Mouse (Mus musculus) adrenal gland, adult (tissue): ENCODE measurements around the gene Dynlt1a.
"Not testable (repeated sequence)": the region's sequence is repeated elsewhere in the genome, so short reads cannot be mapped to it uniquely, and the experiment has no call there.

ENCODE experiments used
- DNase-seq, 2 experiments: peaks; one replicate each; pipeline ENCODE4 v3.0.0; 2022 to 2023; ENCODE audit warnings: low spot score in 1 of 2; ENCODE audit not compliant: inconsistent age in 2 of 2

Dynlt1a gene

GRCm38 (mm10) chr17:6317339-6317985, at the start of gene Dynlt1a:
Gene Dynlt1a, minus strand, starts transcription at chr17:6317500.
- DNase-seq = peak; percentile 99 to 100

- not testable (repeated sequence) for DNase-seq
These were observed 38.0 kb upstream of the Dynlt1a start for GRCm38 (mm10) chr17:6355256-6355655.

- DNase-seq = not testable (repeated sequence)
These were observed 25.4 kb upstream of the Dynlt1a start for GRCm38 (mm10) chr17:6342606-6343294.

- DNase-seq = not testable (repeated sequence)
These were observed 11.7 kb upstream of the Dynlt1a start for GRCm38 (mm10) chr17:6328997-6329396.

GRCm38 (mm10) chr17:6327554-6327953, 10.3 kb upstream of the Dynlt1a start:
- DNase-seq = peak in 1 of 2 experiments; percentile 13

- DNase-seq = not testable (repeated sequence)
These were observed 8.2 kb upstream of the Dynlt1a start for GRCm38 (mm10) chr17:6325543-6325942.

GRCm38 (mm10) chr17:6325021-6325420, 7.7 kb upstream of the Dynlt1a start:
- DNase-seq = not testable (repeated sequence)

GRCm38 (mm10) chr17:6321778-6322101, 4.4 kb upstream of the Dynlt1a start:
- not testable (repeated sequence) for DNase-seq

- DNase-seq = not testable (repeated sequence)
These were observed 3.9 kb upstream of the Dynlt1a start for GRCm38 (mm10) chr17:6321081-6321777.

GRCm38 (mm10) chr17:6316379-6317126, 747 bp downstream of the Dynlt1a start:
- DNase-seq = peak; percentile 66 to 84

- DNase-seq = peak in 1 of 2 experiments; percentile 70
These were observed 1.6 kb downstream of the Dynlt1a start for GRCm38 (mm10) chr17:6315706-6316105.

- peak in 1 of 2 experiments; percentile 43 for DNase-seq
These were observed 2.8 kb downstream of the Dynlt1a start for GRCm38 (mm10) chr17:6314493-6314892.

GRCm38 (mm10) chr17:6312755-6313154, 4.5 kb downstream of the Dynlt1a start:
- not testable (repeated sequence) for DNase-seq

GRCm38 (mm10) chr17:6311716-6312115, 5.6 kb downstream of the Dynlt1a start:
- DNase-seq = not testable (repeated sequence)

GRCm38 (mm10) chr17:6306503-6306902, 10.8 kb downstream of the Dynlt1a start:
- DNase-seq = not testable (repeated sequence)

- DNase-seq = not testable (repeated sequence)
These were observed 11.5 kb downstream of the Dynlt1a start for GRCm38 (mm10) chr17:6305656-6306270.

- DNase-seq = not testable (repeated sequence)
These were observed 12.4 kb downstream of the Dynlt1a start for GRCm38 (mm10) chr17:6304891-6305290.

GRCm38 (mm10) chr17:6300190-6300863, 17.0 kb downstream of the Dynlt1a start:
- DNase-seq = not testable (repeated sequence)

GRCm38 (mm10) chr17:6297060-6297795, 20.1 kb downstream of the Dynlt1a start:
- DNase-seq = not testable (repeated sequence)
